ENCODE assay signal across 15 mouse cellular contexts in genomic region chr17:12925703-12926180, GRCm38 (mm10).
"Had no signal": no experiment of that assay in that cellular context is flagged by ENCODE, and none has a peak within 500 bp of the region (broad histone marks: within the 10 kb centered on the region; RNA-seq: fewer than 3 reads in every experiment).

No protein-coding gene starts in this region.

- DNase-seq: kidney, adult 8-10 months; kidney, postnatal 4 days; left cerebral cortex, postnatal 4 days; lung, postnatal 4 days; right cerebral cortex, adult 18-20 months; right cerebral cortex, postnatal 4 days; spleen, adult 18-20 months; thymus, adult 18-20 months; thymus, postnatal 25 days had no signal

- H3K27me3 ChIP-seq: limb, embryonic 13.5 days had no signal

- H3K4me2 ChIP-seq: limb, embryonic 13.5 days had no signal

- H3K27ac ChIP-seq: kidney, postnatal 0 days; limb, embryonic 13.5 days; midbrain, embryonic 10.5 days had no signal

- H3K4me1 ChIP-seq: limb, embryonic 13.5 days; midbrain, embryonic 10.5 days had no signal

- ATAC-seq: hindbrain, embryonic 16.5 days; inflammation-experienced regulatory T-cells, adult 6 months; midbrain, embryonic 16.5 days had no signal

- H3K9me3 ChIP-seq: limb, embryonic 13.5 days; midbrain, embryonic 10.5 days had no signal

- H3K9ac ChIP-seq: limb, embryonic 13.5 days had no signal

- H3K4me3 ChIP-seq: limb, embryonic 13.5 days; midbrain, embryonic 10.5 days had no signal
